Mouse (Mus musculus): ENCODE data around the gene Nfib. TPM values are rescaled to one million over a fixed set of nuclear protein-coding genes. Genes with fewer than 3 reads are reported as not detected.

The Nfib gene
- polyA plus RNA-seq, 1 experiment from 2014 or later, result 52.1 TPM

DNA sequence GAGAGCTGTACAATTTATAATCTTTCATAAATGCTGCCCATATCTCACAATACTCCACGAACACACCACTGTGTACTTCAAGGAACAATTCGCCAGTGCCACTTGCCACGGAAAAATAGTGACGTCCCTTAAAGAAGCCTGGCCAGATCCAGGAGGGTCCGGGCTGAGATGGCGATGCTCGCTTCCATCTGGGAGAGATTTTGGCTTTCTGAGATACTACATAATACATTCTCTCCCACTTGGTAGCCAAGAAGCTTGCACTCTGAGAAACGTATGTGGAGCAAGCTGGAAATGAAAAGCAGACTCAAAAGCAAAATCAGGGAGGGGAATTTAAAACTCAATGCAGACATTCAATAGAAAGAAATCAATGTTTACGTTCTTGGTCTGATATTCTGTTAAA is 313.1 kb downstream of the Nfib start:
- Histone ChIP-seq H3K9ac (replicated peaks; ENCODE audit: low read depth) (no peak overlapping the region), H3K9me3 (ENCODE audit: low read length) (no peaks in the 10 kb centered on the region), H3K4me2 (replicated peaks; ENCODE audit: low read depth, low read length) (peak overlapping the region; percentile 31), H3K4me1 (ENCODE audit: insufficient read depth, low read depth, low read length) (peaks cover 7% of the 10 kb centered on the region; the same call in 1 of the 2 replicates), H3K27ac (ENCODE audit: low read length) (peak overlapping the region; percentile 70), H3K36me3 (ENCODE audit: insufficient read depth, low read length) (no peaks in the 10 kb centered on the region), H3K4me3 (ENCODE audit: low read depth, low read length) (no peak overlapping the region), H3K27me3 (replicated peaks; ENCODE audit: insufficient read depth, low read length) (no peaks in the 10 kb centered on the region)
- ATAC-seq (no peak), DNase-seq (ENCODE audit: low spot score) (no peak)
- TF ChIP-seq CTCF (IDR thresholded peaks at IDR 0.05) (no peak), EP300 (IDR thresholded peaks at IDR 0.05) (no peak)
- 37% methylated on average over 9 of the region's 9 CpGs for WGBS

DNA sequence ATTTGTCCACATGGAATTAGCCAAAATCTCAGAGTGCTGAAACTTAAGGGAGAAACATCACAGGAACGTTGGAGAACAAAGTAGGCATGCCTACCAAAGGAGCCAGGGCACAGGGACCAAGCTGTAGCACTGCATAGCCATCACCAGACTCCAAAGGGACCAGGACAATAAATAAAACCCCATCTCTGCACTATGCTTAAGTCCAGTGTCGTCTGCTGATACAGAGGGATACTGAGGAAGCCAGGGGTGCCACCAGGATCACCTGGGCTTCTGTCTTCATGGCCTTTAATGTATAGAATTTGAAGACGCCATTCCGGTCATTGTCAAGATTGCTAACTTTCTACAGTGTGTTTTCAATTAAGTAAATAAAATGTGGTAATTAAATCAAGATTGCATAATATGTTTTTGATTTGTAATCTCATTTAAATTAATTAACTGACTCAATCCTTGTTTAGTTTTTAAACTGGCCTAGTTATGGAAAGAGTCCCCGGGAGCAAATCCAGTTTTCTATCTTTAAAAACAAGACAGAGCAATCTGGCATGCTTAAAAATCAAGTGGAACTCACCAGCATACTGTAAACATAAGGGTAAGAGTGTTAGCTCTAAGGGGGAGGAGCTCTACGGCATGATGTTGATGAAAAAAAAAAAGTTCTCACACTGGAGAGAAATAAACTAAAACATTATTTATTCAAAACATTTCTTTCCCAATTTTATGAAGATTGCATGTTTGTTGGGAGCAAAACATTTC is 313.7 kb downstream of the Nfib start:
- peak; percentile 65 for ATAC-seq

DNA sequence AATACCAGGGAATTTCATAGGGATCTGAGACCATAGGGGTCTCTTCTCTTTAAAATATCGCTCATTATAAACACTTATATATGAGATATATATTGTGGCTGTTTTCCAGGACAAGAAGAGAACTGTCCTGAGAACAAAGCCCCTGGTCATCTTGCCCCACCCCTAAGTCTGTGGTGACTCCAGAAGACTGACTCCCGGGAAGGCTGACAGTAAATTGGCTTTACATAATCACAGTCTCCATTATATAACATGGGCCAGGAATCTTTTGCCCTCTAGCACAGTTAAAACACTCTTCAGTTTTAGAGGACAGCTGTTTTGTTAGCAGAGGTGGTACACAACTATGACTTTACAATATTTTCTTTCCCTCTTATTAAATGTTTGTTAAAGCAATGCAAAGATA is 315.0 kb downstream of the Nfib start:
- Histone ChIP-seq H3K27ac (ENCODE audit: low read length) (no peak overlapping the region), H3K36me3 (ENCODE audit: insufficient read depth, low read length) (no peaks in the 10 kb centered on the region), H3K4me1 (ENCODE audit: insufficient read depth, low read depth, low read length) (peaks cover 15% of the 10 kb centered on the region; the same call in 1 of the 2 replicates), H3K9me3 (ENCODE audit: low read length) (no peaks in the 10 kb centered on the region), H3K9ac (replicated peaks; ENCODE audit: low read depth) (no peak overlapping the region), H3K4me3 (ENCODE audit: low read depth, low read length) (no peak overlapping the region), H3K27me3 (replicated peaks; ENCODE audit: insufficient read depth, low read length) (no peaks in the 10 kb centered on the region), H3K4me2 (replicated peaks; ENCODE audit: low read depth, low read length) (no peak overlapping the region)
- ATAC-seq (no peak), DNase-seq (ENCODE audit: low spot score) (no peak)
- 46% methylated on average over 2 of the region's 2 CpGs for WGBS
- TF ChIP-seq EP300 (IDR thresholded peaks at IDR 0.05) (no peak), CTCF (IDR thresholded peaks at IDR 0.05) (no peak)

More for the DNA sequence above, 313.7 kb downstream of the Nfib start:
- Histone ChIP-seq H3K9me3 (ENCODE audit: low read length) (no peaks in the 10 kb centered on the region), H3K4me3 (ENCODE audit: low read depth, low read length) (no peak overlapping the region), H3K27ac (ENCODE audit: low read length) (peak overlapping the region; percentile 70), H3K4me1 (ENCODE audit: insufficient read depth, low read depth, low read length) (peaks cover 8% of the 10 kb centered on the region; the same call in 1 of the 2 replicates), H3K36me3 (ENCODE audit: insufficient read depth, low read length) (no peaks in the 10 kb centered on the region), H3K27me3 (replicated peaks; ENCODE audit: insufficient read depth, low read length) (no peaks in the 10 kb centered on the region), H3K9ac (replicated peaks; ENCODE audit: low read depth) (no peak overlapping the region), H3K4me2 (replicated peaks; ENCODE audit: low read depth, low read length) (peak overlapping the region; percentile 31; the same call in 1 of the 2 replicates)
- WGBS, result 44% methylated on average over 6 of the region's 6 CpGs
- no peak for TF ChIP-seq CTCF (IDR thresholded peaks at IDR 0.05)
- no peak for TF ChIP-seq EP300 (IDR thresholded peaks at IDR 0.05)
- peak; percentile 80 for DNase-seq (ENCODE audit: low spot score)

DNA sequence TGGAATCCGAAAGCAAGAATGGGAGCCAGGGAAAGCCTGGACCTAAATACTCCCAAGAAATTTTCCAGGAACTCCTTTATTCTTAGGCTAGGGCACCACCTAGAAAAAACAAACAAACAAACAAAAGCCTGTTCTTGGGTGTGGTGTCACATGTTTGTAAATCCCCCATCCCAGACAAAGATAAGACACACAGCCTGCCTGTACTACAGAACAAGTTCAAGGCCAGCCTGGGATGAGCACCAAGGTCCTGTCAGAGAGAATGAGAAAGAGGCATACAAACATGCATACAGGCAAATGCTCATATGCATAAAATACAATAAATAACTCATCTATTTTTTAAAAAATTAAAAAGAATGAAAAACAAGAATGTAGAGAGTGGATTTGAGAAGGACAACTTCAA is 315.7 kb downstream of the Nfib start:
- peaks cover 22% of the 10 kb centered on the region; the same call in 1 of the 2 replicates for H3K4me1 ChIP-seq (ENCODE audit: insufficient read depth, low read depth, low read length)
- no peak overlapping the region for H3K4me3 ChIP-seq (ENCODE audit: low read depth, low read length)
- 85% methylated on average over 1 of the region's 1 CpGs for WGBS
- ATAC-seq (no peak), DNase-seq (ENCODE audit: low spot score) (no peak)
- H3K27me3 ChIP-seq (replicated peaks; ENCODE audit: insufficient read depth, low read length), result no peaks in the 10 kb centered on the region
- no peak overlapping the region for H3K9ac ChIP-seq (replicated peaks; ENCODE audit: low read depth)
- no peaks in the 10 kb centered on the region for H3K36me3 ChIP-seq (ENCODE audit: insufficient read depth, low read length)
- no peak overlapping the region for H3K4me2 ChIP-seq (replicated peaks; ENCODE audit: low read depth, low read length)
- no peaks in the 10 kb centered on the region for H3K9me3 ChIP-seq (ENCODE audit: low read length)
- H3K27ac ChIP-seq (ENCODE audit: low read length), result no peak overlapping the region
- no peak for TF ChIP-seq CTCF (IDR thresholded peaks at IDR 0.05)
- TF ChIP-seq EP300 (IDR thresholded peaks at IDR 0.05), result no peak

DNA sequence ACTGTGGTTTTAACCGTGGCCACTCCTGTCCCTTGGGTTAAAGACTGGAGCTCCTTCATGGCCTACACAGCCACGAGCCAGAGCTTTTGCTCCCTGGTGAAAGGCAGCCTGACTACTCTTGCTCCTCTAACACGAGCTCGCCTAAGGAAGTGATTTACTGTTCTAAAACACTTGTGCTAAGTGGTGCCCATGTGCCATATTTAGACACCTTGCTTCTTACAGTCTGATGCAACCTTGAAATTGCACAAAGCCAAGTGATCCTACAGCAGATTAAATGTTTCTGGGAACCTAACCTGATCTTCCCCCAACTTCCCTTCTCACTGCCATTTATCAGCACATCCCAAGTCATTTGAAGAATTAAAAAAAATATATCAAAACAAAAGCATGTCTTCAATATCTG is 317.9 kb downstream of the Nfib start:
- peak; percentile 58 for DNase-seq (ENCODE audit: low spot score)
- no peaks in the 10 kb centered on the region for H3K27me3 ChIP-seq (replicated peaks; ENCODE audit: insufficient read depth, low read length)
- WGBS, result 50% methylated on average over 4 of the region's 4 CpGs
- H3K27ac ChIP-seq (ENCODE audit: low read length), result peak overlapping the region; percentile 47; the same call in 1 of the 2 replicates
- TF ChIP-seq EP300 (IDR thresholded peaks at IDR 0.05) (peak; percentile 31; the same call in 1 of the 2 replicates), CTCF (IDR thresholded peaks at IDR 0.05) (no peak)
- H3K4me2 ChIP-seq (replicated peaks; ENCODE audit: low read depth, low read length), result no peak overlapping the region
- ATAC-seq, result peak; percentile 46; the same call in 1 of the 2 replicates
- no peaks in the 10 kb centered on the region for H3K9me3 ChIP-seq (ENCODE audit: low read length)
- H3K4me3 ChIP-seq (ENCODE audit: low read depth, low read length), result no peak overlapping the region
- H3K4me1 ChIP-seq (ENCODE audit: insufficient read depth, low read depth, low read length), result peaks cover 32% of the 10 kb centered on the region; the same call in 1 of the 2 replicates
- H3K36me3 ChIP-seq (ENCODE audit: insufficient read depth, low read length), result no peaks in the 10 kb centered on the region
- no peak overlapping the region for H3K9ac ChIP-seq (replicated peaks; ENCODE audit: low read depth)

DNA sequence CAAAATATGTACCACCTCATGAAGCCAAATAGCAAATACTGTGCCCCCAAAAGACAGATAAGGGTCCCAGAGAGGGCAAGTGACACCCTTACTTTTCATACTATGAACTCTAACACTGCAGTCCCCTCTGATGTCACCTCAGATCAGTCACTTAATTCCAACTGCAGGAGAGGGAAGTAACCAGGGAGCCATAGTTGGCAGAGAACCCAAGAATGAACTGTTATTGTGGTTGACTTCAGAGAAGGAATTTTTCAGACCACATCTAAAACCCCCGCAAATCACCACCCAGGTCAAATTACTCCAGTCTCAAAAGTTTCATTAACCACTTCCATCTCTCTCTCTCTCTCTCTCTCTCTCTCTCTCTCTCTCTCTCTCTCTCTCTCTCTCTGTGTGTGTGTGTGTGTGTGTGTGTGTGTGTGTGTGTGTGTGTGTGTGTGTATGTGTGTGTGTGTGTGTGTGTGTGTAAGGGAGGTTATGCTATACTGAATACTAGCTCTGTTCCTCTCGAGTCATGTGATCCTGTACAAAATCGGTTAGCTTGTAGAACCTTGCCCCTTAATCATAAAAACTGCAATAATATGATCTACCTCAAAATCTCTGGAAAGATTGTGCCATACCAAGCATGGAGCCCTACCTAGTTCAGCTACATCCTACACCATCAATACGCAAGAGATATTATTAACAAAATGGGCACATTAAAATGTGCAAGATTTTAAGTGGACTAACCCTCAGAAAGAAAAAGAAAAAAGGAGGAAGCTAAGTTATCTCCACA is 319.1 kb downstream of the Nfib start:
- TF ChIP-seq CTCF (IDR thresholded peaks at IDR 0.05), result no peak
- TF ChIP-seq EP300 (IDR thresholded peaks at IDR 0.05), result no peak
- no peaks in the 10 kb centered on the region for H3K27me3 ChIP-seq (replicated peaks; ENCODE audit: insufficient read depth, low read length)
- no peak overlapping the region for H3K4me3 ChIP-seq (ENCODE audit: low read depth, low read length)
- 59% methylated on average over 4 of the region's 4 CpGs for WGBS
- H3K4me2 ChIP-seq (replicated peaks; ENCODE audit: low read depth, low read length), result no peak overlapping the region
- H3K9ac ChIP-seq (replicated peaks; ENCODE audit: low read depth), result no peak overlapping the region
- no peaks in the 10 kb centered on the region for H3K9me3 ChIP-seq (ENCODE audit: low read length)
- H3K4me1 ChIP-seq (ENCODE audit: insufficient read depth, low read depth, low read length), result peaks cover 28% of the 10 kb centered on the region; the same call in 1 of the 2 replicates
- H3K36me3 ChIP-seq (ENCODE audit: insufficient read depth, low read length), result no peaks in the 10 kb centered on the region
- H3K27ac ChIP-seq (ENCODE audit: low read length), result 0 out of 2 replicates have a peak overlapping the region, but pooled peaks have one; percentile 81
- ATAC-seq, result peak; percentile 31
- peak; percentile 65 for DNase-seq (ENCODE audit: low spot score)

All from lung, postnatal 0 days (tissue).